Mouse (Mus musculus): Measurements from ENCODE around the gene Gm21836. TPM values are rescaled to one million over a fixed set of nuclear protein-coding genes. Genes with fewer than 3 reads are reported as not detected.
"Not testable (repeated sequence)": the region's sequence is repeated elsewhere in the genome, so short reads cannot be mapped to it uniquely, and the experiment has no call there.

Gm21836 gene
- polyA plus RNA-seq (2012; rRNA removed), result not detected in 2 replicates

- not testable (repeated sequence) for H3K4me3 ChIP-seq (ENCODE audit: insufficient read depth, low read length); H3K4me1 ChIP-seq (ENCODE audit: control insufficient read depth, insufficient read depth, low read length); H3K27ac ChIP-seq (ENCODE audit: insufficient read depth, low read length)
These were observed at the start of gene Gm21836 for GRCm38 (mm10) chr9:124493693-124494092. TSS of gene Gm21836 (minus strand) at chr9:124493793.

- H3K4me3 ChIP-seq (ENCODE audit: insufficient read depth, low read length); H3K4me1 ChIP-seq (ENCODE audit: control insufficient read depth, insufficient read depth, low read length); H3K27ac ChIP-seq (ENCODE audit: insufficient read depth, low read length): not testable (repeated sequence)
These were observed 13.1 kb downstream of the Gm21836 start for GRCm38 (mm10) chr9:124480361-124480980.

GRCm38 (mm10) chr9:124478081-124478480 is 15.5 kb downstream of the Gm21836 start:
- TF ChIP-seq CTCF (IDR thresholded peaks at IDR 0.05; ENCODE audit: extremely low read depth, insufficient read depth, low read length) (no peak), POLR2A (IDR thresholded peaks at IDR 0.05; ENCODE audit: extremely low read depth, insufficient read depth, low read length) (no peak)
- H3K4me1 ChIP-seq (ENCODE audit: control insufficient read depth, insufficient read depth, low read length), result no peaks in the 10 kb centered on the region
- H3K27ac ChIP-seq (ENCODE audit: insufficient read depth, low read length), result no peak overlapping the region
- H3K4me3 ChIP-seq (ENCODE audit: insufficient read depth, low read length), result no peak overlapping the region

- Histone ChIP-seq H3K27ac (ENCODE audit: insufficient read depth, low read length) (no peak within 1 kb of the TSS; the same call in 1 of the 2 replicates), H3K4me3 (ENCODE audit: insufficient read depth, low read length) (no peak within 1 kb of the TSS), H3K4me1 (ENCODE audit: control insufficient read depth, insufficient read depth, low read length) (no peaks in the 10 kb centered on the region)
- TF ChIP-seq POLR2A (IDR thresholded peaks at IDR 0.05; ENCODE audit: extremely low read depth, insufficient read depth, low read length) (no peak), CTCF (IDR thresholded peaks at IDR 0.05; ENCODE audit: extremely low read depth, insufficient read depth, low read length) (no peak)
These were observed 17.3 kb downstream of the Gm21836 start, which contains the start of gene Ppp2r3d for GRCm38 (mm10) chr9:124476096-124476902. TSS of gene Ppp2r3d (minus strand) at chr9:124476898.

GRCm38 (mm10) chr9:124475689-124476088 is 17.9 kb downstream of the Gm21836 start:
- TF ChIP-seq POLR2A (IDR thresholded peaks at IDR 0.05; ENCODE audit: extremely low read depth, insufficient read depth, low read length) (no peak), CTCF (IDR thresholded peaks at IDR 0.05; ENCODE audit: extremely low read depth, insufficient read depth, low read length) (no peak)
- no peak overlapping the region for H3K4me3 ChIP-seq (ENCODE audit: insufficient read depth, low read length)
- H3K27ac ChIP-seq (ENCODE audit: insufficient read depth, low read length), result no peak overlapping the region
- no peaks in the 10 kb centered on the region for H3K4me1 ChIP-seq (ENCODE audit: control insufficient read depth, insufficient read depth, low read length)

GRCm38 (mm10) chr9:124456572-124456971 is 37.0 kb downstream of the Gm21836 start:
- TF ChIP-seq CTCF (IDR thresholded peaks at IDR 0.05; ENCODE audit: extremely low read depth, insufficient read depth, low read length) (peak; percentile 31; the same call in 1 of the 2 replicates), POLR2A (IDR thresholded peaks at IDR 0.05; ENCODE audit: extremely low read depth, insufficient read depth, low read length) (no peak)
- H3K4me1 ChIP-seq (ENCODE audit: control insufficient read depth, insufficient read depth, low read length), result no peaks in the 10 kb centered on the region
- H3K27ac ChIP-seq (ENCODE audit: insufficient read depth, low read length), result no peak overlapping the region
- H3K4me3 ChIP-seq (ENCODE audit: insufficient read depth, low read length), result no peak overlapping the region

Other genes with a start within 250 kb of the Gm21836 start
- 17.4 and 18.5 TPM in 2 replicates for gene 2010315B03Rik, start 181.1 kb downstream of the Gm21836 start, polyA plus RNA-seq (2012; rRNA removed)
- 132 and 143 TPM in 2 replicates for gene Ppp2r3d, start 16.9 kb downstream of the Gm21836 start, polyA plus RNA-seq (2012; rRNA removed)